ENCODE assay signal across 1 mouse cellular context in genomic region chr2:32606161-32607142, GRCm38 (mm10).
A peak's percentile ranks its signal among the peaks of the same experiment; 100 is the strongest.
TF ChIP-seq lines count a peak whose summit lies in the region.

No protein-coding gene starts in this region.

TF ChIP-seq in MEL, 35 proteins besides CTCF, POLR2A, EP300 and RAD21 (continued from another document):
- TF ChIP-seq JUND (IDR thresholded peaks at IDR 0.05; ENCODE audit: low read depth, low read length) (no peak), MXI1 (IDR thresholded peaks at IDR 0.05; ENCODE audit: low read depth, low read length) (peak; percentile 79; the same call in 1 of the 2 replicates), GABPA (IDR thresholded peaks at IDR 0.05; ENCODE audit: low read depth, low read length) (no peak), POLR2AphosphoS2 (IDR thresholded peaks at IDR 0.05; ENCODE audit: low read length) (no peak; the same call in 1 of the 2 replicates), SMC3 (IDR thresholded peaks at IDR 0.05; ENCODE audit: low read depth, low read length) (peak; percentile 51), CHD1 (IDR thresholded peaks at IDR 0.05; ENCODE audit: low read depth, low read length) (0 out of 2 replicates have a peak, but pooled peaks have one; percentile 20), MYB (IDR thresholded peaks at IDR 0.05; ENCODE audit: low read depth, low read length) (no peak), TAL1 (IDR thresholded peaks at IDR 0.05; ENCODE audit: low read length) (no peak), ZMIZ1 (IDR thresholded peaks at IDR 0.05; ENCODE audit: low read depth, low read length) (no peak), E2F4 (IDR thresholded peaks at IDR 0.05; ENCODE audit: borderline replicate concordance, low read depth, low read length) (no peak), MAZ (IDR thresholded peaks at IDR 0.05; ENCODE audit: low read depth, low read length) (peak; percentile 85; the same call in 1 of the 2 replicates), NRF1 (IDR thresholded peaks at IDR 0.05; ENCODE audit: insufficient read depth, low read depth, low read length, poor library complexity, severe bottlenecking) (0 out of 2 replicates have a peak, but pooled peaks have one; percentile 31), MAFK (IDR thresholded peaks at IDR 0.05; ENCODE audit: borderline replicate concordance, low read depth, low read length) (no peak), ZKSCAN1 (IDR thresholded peaks at IDR 0.05; ENCODE audit: low read depth, low read length) (no peak), USF2 (IDR thresholded peaks at IDR 0.05; ENCODE audit: borderline replicate concordance in 1 of 2, insufficient read depth in 1 of 2, low read depth in 1 of 2, low read length in 2 of 2) (no peak), MYC (IDR thresholded peaks at IDR 0.05; ENCODE audit: low read depth, low read length) (peak; percentile 27; the same call in 1 of the 2 replicates), USF1 (IDR thresholded peaks at IDR 0.05; ENCODE audit: low read depth, low read length) (peak; percentile 50; the same call in 1 of the 2 replicates), ZNF384 (IDR thresholded peaks at IDR 0.05; ENCODE audit: low read depth, low read length) (no peak)
